Mouse (Mus musculus): Measurements from ENCODE around the gene Vmn1r107.
"Not testable (repeated sequence)": the region's sequence is repeated elsewhere in the genome, so short reads cannot be mapped to it uniquely, and the experiment has no call there.

Vmn1r107 gene

DNA sequence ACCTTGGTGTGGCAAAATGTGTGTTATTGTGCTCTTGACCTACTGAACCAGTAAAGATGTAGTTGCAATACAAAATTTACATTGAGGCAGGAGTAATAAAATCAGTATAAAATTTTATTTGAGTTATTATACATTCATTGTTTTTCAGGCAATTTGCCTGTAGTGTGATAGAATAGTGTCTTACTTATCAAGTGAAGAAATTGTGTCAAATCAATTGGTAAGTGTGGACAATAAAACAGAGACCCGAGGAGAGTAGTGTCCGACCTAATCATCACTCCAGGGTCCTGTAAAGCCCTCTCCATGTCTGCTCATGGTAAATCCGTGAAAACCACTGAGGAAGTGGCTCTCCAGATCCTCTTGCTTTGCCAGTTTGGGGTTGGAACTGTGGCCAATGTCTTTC is at the start of gene Vmn1r107:
Gene Vmn1r107, plus strand, starts transcription at position 301 of the 400 bp plus-strand sequence.
- DNase-seq = not testable (repeated sequence)

DNA sequence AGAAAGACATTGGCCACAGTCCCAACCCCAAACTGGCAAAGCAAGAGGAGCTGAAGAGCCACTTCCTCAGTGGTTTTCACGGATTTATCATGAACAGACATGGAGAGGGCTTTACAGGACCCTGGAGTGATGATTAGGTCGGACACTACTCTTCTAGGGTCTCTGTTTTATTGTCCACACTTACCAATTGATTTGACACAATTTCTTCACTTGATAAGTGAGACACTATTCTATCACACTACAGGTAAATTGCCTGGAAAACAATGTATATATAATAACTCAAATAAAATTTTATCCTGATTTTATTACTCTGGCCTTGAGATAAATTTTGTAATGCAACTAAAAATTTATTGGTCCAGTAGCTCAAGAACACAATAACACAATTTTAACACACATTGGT is 34.4 kb downstream of the Vmn1r107 start, which contains the start of gene Vmn1r111:
Gene Vmn1r111, minus strand, starts transcription at position 101 of the 400 bp plus-strand sequence.
- DNase-seq = not testable (repeated sequence)

Data from thymus, adult 18-20 months (tissue).